Mouse (Mus musculus) heart, embryonic 15.5 days (tissue): ENCODE results near the gene Espl1. TPM values are rescaled to one million over a fixed set of nuclear protein-coding genes. Genes with fewer than 3 reads are reported as not detected.

Source experiments
- ATAC-seq: fragments of 200-750 bp; cut with Nextera tagmentation; replicated peaks from 2 replicates; pipeline ENCODE4 v1.8.0; 2017; ENCODE audit warnings: low read depth, moderate TSS enrichment; ENCODE audit not compliant: insufficient number of reproducible peaks, insufficient read depth, low FRiP score
- H3K27ac ChIP-seq: fragments of 300-500 bp; sonication (generic); 2 replicates; pipeline ENCODE4 v1.5.1; 2015; ENCODE audit warnings: mild to moderate bottlenecking, inconsistent platforms
- H3K27me3 ChIP-seq: fragments of 300-500 bp; sonication (generic); 2 replicates; pipeline ENCODE4 v1.6.1; 2015; ENCODE audit warnings: inconsistent platforms
- H3K36me3 ChIP-seq: fragments of 300-500 bp; sonication (generic); 2 replicates; pipeline ENCODE4 v1.6.1; 2015; ENCODE audit warnings: mild to moderate bottlenecking, inconsistent platforms
- H3K4me1 ChIP-seq: fragments of 300-500 bp; sonication (generic); replicated peaks from 2 replicates; pipeline ENCODE4 v1.6.1; 2015; ENCODE audit warnings: inconsistent platforms
- H3K4me2 ChIP-seq: fragments of 300-500 bp; sonication (generic); 2 replicates; pipeline ENCODE4 v1.6.1; 2015; ENCODE audit warnings: inconsistent platforms, mild to moderate bottlenecking, moderate library complexity
- H3K4me3 ChIP-seq: fragments of 300-500 bp; sonication (generic); 2 replicates; pipeline ENCODE4 v1.5.1; 2015; ENCODE audit warnings: mild to moderate bottlenecking, inconsistent platforms
- H3K9ac ChIP-seq: fragments of 300-500 bp; sonication (generic); 2 replicates; pipeline ENCODE4 v1.6.1; 2015; ENCODE audit warnings: mild to moderate bottlenecking, inconsistent platforms
- H3K9me3 ChIP-seq: fragments of 300-500 bp; sonication (generic); replicated peaks from 2 replicates; pipeline ENCODE4 v1.6.1; 2016; ENCODE audit warnings: inconsistent platforms
- WGBS: fragments of 180-500 bp; shearing (Covaris S2); methylation state at CpG from one replicate; pipeline ENCODE4 v1.1.7; 2015; ENCODE audit warnings: mixed read lengths; 5-methylcytosine and 5-hydroxymethylcytosine counted together
- polyA plus RNA-seq: library from polyadenylated mRNA; unstranded; fragments of >200 nt; fragmentation: Nextera tagmentation; extraction: Ambion mirVana; gene quantifications from 2 replicates; pipeline ENCODE4 v1.2.1, GENCODE M21; 2015

Espl1 gene
- polyA plus RNA-seq, 1 experiment from 2014 or later: 14.7 TPM

DNA sequence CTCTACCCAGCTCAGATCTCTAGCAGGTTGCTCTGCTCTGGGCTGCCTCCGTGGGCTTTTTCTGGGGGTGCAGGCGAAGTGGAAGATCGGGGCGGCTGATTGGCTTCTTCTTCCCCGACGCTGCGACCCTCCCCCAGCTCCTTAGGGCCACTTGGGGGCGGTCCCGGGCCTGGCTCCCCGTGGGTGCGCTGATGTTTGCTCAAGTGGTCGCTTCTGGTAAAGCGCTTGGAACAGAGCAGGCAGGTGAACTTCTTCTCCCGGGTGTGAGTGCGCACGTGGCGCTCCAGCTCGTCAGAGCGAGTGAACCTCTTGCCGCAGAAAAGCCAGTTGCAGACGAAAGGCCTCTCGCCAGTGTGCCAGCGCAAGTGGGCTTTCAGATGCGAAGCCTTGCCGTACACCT lies 62.1 kb downstream of the Espl1 start:
- Histone ChIP-seq H3K4me3 (peak overlapping the region; percentile 29), H3K4me1 (peaks cover 43% of the 10 kb centered on the region), H3K9ac (peak overlapping the region; percentile 28; the same call in 1 of the 2 replicates), H3K36me3 (no peaks in the 10 kb centered on the region), H3K9me3 (no peaks in the 10 kb centered on the region), H3K27ac (no peak overlapping the region), H3K4me2 (peak overlapping the region; percentile 49), H3K27me3 (peaks cover 35% of the 10 kb centered on the region)
- 6% methylated on average over 23 of the region's 25 CpGs for WGBS
- ATAC-seq: no peak

DNA sequence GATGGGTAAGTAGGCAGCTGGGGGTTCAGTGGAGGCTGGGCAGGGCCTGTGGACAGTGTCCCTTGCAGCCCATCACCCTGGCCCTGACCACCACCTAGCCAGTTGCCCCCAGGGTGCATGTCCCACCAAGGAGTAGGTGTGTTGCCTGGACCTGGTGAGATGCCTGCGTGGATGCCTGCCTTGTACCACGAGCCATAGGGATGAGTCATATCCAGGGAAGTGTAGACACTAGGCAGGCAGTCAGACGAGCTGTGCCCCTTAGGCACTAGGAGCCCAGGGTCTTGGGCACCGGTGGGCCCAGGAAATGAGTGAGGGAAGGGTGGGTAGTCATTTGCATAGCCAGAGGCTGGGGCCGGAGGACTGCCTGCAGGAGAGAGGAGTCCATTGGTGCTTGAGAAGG lies 62.8 kb downstream of the Espl1 start:
- peak overlapping the region; percentile 49; the same call in 1 of the 2 replicates for H3K4me2 ChIP-seq
- no peak for ATAC-seq
- H3K9ac ChIP-seq: no peak overlapping the region
- H3K4me3 ChIP-seq: 0 out of 2 replicates have a peak overlapping the region, but pooled peaks have one; percentile 29
- H3K9me3 ChIP-seq: no peaks in the 10 kb centered on the region
- 26% methylated on average over 5 of the region's 5 CpGs for WGBS
- no peaks in the 10 kb centered on the region for H3K36me3 ChIP-seq
- H3K27ac ChIP-seq: no peak overlapping the region
- H3K27me3 ChIP-seq: peaks cover 38% of the 10 kb centered on the region
- H3K4me1 ChIP-seq: peaks cover 44% of the 10 kb centered on the region

DNA sequence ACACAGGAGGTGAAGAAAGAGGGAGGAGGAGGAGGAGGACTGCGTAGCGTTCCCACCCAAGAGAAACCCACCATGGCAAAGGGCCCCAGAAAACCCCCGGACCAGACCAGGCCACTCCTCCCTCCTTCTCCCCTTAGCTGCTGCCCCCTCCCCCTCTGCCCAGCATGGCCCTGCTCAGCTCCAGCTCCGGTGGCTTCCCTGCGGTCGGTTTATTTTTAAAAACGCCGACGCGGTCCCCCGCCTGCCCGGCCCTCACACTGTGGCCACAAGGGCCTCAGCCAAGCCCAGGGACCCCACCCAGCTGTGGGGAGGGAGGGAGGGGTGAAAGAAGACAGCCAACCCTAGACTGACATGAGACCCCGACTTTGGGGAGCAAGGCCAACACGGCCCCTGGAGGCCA lies 66.6 kb downstream of the Espl1 start:
- Histone ChIP-seq H3K9ac (peak overlapping the region; percentile 47), H3K4me3 (peak overlapping the region; percentile 26), H3K27me3 (peaks cover 46% of the 10 kb centered on the region), H3K4me1 (peaks cover 34% of the 10 kb centered on the region), H3K27ac (0 out of 2 replicates have a peak overlapping the region, but pooled peaks have one; percentile 16), H3K4me2 (peak overlapping the region; percentile 56), H3K9me3 (no peaks in the 10 kb centered on the region), H3K36me3 (no peaks in the 10 kb centered on the region)
- ATAC-seq: peak; percentile 51; the same call in 1 of the 2 replicates
- 11% methylated on average over 14 of the region's 14 CpGs for WGBS

DNA sequence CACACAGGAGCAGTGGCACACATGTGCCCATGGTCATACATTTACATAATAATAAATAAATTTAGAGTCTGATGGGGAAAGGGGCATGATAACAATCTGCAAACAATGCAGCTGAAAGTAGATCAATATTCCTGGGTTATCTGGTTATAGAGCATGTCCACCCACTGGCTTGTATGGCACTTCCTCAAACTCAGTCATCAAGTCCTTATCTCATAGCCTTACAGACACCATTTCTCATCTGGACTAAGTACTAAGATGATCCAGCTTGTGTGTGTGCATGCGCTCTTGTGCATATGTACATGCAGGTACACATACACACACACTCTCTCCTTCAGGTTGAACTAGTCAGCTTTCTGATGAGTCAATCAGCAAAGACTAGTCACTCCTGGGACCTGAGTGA lies 68.6 kb downstream of the Espl1 start:
- ATAC-seq: no peak
- no peak overlapping the region for H3K27ac ChIP-seq
- H3K9ac ChIP-seq: no peak overlapping the region
- peaks cover 19% of the 10 kb centered on the region for H3K4me1 ChIP-seq
- H3K27me3 ChIP-seq: peaks cover 34% of the 10 kb centered on the region
- WGBS: 83% methylated on average over 1 of the region's 1 CpGs
- no peaks in the 10 kb centered on the region for H3K9me3 ChIP-seq
- no peak overlapping the region for H3K4me2 ChIP-seq
- no peaks in the 10 kb centered on the region for H3K36me3 ChIP-seq
- no peak overlapping the region for H3K4me3 ChIP-seq

DNA sequence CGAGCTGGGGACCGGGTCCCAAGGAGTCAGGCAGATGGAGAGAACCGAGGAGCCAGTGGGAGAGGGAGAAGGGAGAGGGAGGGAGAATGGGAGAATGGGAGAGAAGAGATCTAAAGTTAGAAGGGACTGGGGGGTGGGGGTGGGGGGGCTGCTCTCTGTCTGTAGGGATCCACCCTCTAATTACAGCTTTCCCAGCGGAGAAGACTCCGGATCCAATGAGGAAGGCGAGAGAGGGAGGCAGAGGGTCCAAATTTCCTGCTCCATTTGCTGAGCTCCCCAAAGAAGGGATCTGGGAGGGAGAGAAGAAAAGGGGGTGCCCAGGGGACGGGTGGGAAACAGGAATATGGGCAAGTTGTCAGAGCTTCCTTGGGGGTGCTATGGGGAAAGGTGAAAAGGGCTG lies 70.2 kb downstream of the Espl1 start:
- no peaks in the 10 kb centered on the region for H3K9me3 ChIP-seq
- H3K4me2 ChIP-seq: peak overlapping the region; percentile 58
- no peak overlapping the region for H3K27ac ChIP-seq
- no peak overlapping the region for H3K9ac ChIP-seq
- H3K27me3 ChIP-seq: peaks cover 45% of the 10 kb centered on the region
- H3K4me3 ChIP-seq: no peak overlapping the region
- no peaks in the 10 kb centered on the region for H3K36me3 ChIP-seq
- WGBS: 12% methylated on average over 7 of the region's 7 CpGs
- H3K4me1 ChIP-seq: peaks cover 31% of the 10 kb centered on the region
- no peak for ATAC-seq

DNA sequence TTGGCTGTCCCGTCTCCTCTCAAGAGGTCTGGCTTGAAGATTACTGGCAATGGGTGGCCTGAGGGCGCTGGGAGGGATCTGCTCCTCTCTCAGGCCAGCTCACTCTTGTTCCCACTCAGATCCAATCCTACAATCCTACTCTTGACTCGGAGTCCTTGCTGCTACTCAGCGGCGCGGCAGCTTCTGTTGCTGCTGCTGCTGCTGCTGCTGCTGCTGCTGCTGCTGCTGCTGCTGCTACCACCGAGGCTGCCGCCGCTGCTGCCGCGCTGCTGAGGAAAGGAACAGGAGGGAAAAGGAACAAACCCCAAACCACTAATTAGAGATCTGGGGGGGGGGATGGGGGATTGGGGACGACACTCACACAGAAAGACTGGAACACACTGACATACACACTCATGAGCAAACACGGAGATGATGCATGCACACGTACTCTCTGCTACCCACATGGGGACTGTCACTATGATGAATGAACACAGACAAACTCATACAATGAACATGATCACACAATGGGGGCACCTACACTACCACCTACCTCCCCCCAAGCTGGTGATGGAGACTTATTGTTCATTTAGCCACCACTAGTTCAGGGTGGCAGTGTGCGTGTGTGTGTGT lies 70.8 kb downstream of the Espl1 start, which contains the start of gene Sp7:
TSS of gene Sp7 (minus strand) at position 450 of the 612 bp plus-strand sequence.
- no peak for ATAC-seq
- Histone ChIP-seq H3K4me1 (peaks cover 31% of the 10 kb centered on the region), H3K4me3 (peak within 1 kb of the TSS; percentile 29), H3K27me3 (peaks cover 45% of the 10 kb centered on the region), H3K9ac (no peak within 1 kb of the TSS; the same call in 1 of the 2 replicates), H3K36me3 (no peaks in the 10 kb centered on the region), H3K4me2 (peak within 1 kb of the TSS; percentile 58), H3K27ac (no peak within 1 kb of the TSS), H3K9me3 (no peaks in the 10 kb centered on the region)
- 8% methylated on average over 15 of the region's 15 CpGs for WGBS

DNA sequence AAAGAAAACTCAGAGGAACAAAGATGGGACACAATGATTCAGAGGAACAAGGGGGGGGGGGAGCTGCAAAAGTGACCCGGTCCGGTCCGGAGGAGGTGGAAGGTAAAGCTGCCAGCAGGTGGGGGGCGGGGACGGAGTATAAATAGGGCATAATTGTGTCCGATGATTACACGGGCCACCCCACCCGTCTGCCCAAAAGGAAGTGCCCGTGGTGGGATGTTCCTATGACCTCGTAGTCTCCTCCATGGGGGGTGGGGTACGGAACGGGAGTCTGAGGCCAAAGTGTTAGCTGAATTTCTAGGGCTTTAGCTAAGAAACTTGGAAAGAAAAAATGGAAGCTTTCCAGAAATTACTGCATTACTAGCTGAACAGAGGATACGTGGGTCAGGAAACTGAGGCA lies 73.9 kb downstream of the Espl1 start:
- Histone ChIP-seq H3K4me2 (peak overlapping the region; percentile 38), H3K27ac (no peak overlapping the region), H3K36me3 (no peaks in the 10 kb centered on the region), H3K4me3 (peak overlapping the region; percentile 11; the same call in 1 of the 2 replicates), H3K9me3 (no peaks in the 10 kb centered on the region), H3K9ac (no peak overlapping the region), H3K4me1 (peaks cover 21% of the 10 kb centered on the region), H3K27me3 (peaks cover 40% of the 10 kb centered on the region)
- ATAC-seq: no peak
- 19% methylated on average over 13 of the region's 13 CpGs for WGBS

DNA sequence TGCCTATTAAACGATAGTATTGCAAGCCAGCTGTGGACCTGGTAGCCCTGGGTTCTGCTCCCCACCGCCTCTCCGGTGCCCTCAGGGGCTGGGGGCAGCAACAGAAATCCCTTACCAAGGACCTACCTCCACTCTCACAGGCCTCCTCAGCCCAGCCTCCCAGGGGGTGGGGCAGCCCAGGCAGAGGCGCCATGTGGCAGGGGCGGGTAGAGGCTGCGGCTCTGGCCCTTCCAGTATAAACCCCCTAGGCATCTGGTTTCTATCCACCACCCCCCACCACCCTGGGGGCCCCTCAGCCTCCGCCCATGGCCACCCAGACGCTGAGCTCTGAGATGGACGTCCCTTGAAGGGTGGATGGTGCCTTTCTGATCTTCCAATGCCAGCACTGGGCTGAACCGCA lies 74.7 kb downstream of the Espl1 start:
- no peak; the same call in 1 of the 2 replicates for ATAC-seq
- H3K9ac ChIP-seq: 0 out of 2 replicates have a peak overlapping the region, but pooled peaks have one; percentile 8
- H3K27ac ChIP-seq: no peak overlapping the region
- peak overlapping the region; percentile 38 for H3K4me2 ChIP-seq
- peaks cover 21% of the 10 kb centered on the region for H3K4me1 ChIP-seq
- H3K9me3 ChIP-seq: no peaks in the 10 kb centered on the region
- WGBS: 11% methylated on average over 10 of the region's 10 CpGs
- H3K27me3 ChIP-seq: peaks cover 36% of the 10 kb centered on the region
- no peaks in the 10 kb centered on the region for H3K36me3 ChIP-seq
- H3K4me3 ChIP-seq: no peak overlapping the region

Other genes with a start within 250 kb of the Espl1 start
- 56.5 and 71.8 TPM in 2 replicates for gene Eif4b, start 222.5 kb upstream of the Espl1 start, polyA plus RNA-seq
- gene Tns2, start 195.9 kb upstream of the Espl1 start, polyA plus RNA-seq: 30.9 and 31.0 TPM in 2 replicates
- 16.0 and 22.4 TPM in 2 replicates for gene Spryd3, start 160.0 kb upstream of the Espl1 start, polyA plus RNA-seq
- gene Igfbp6, start 151.9 kb upstream of the Espl1 start, polyA plus RNA-seq: 9.5 and 10.2 TPM in 2 replicates
- gene Soat2, start 145.7 kb upstream of the Espl1 start, polyA plus RNA-seq: 0.23 and 0.63 TPM in 2 replicates
- 25.8 and 34.3 TPM in 2 replicates for gene Zfp740, start 93.0 kb upstream of the Espl1 start, polyA plus RNA-seq
- 31.1 and 47.9 TPM in 2 replicates for gene Csad, start 91.5 kb upstream of the Espl1 start, polyA plus RNA-seq
- gene Itgb7, start 64.3 kb upstream of the Espl1 start, polyA plus RNA-seq: 1.7 and 8.9 TPM in 2 replicates
- gene Rarg, start 38.7 kb upstream of the Espl1 start, polyA plus RNA-seq: 7.9 and 15.8 TPM in 2 replicates
- not detected in 2 replicates for gene Gm9918, start 25.7 kb upstream of the Espl1 start, polyA plus RNA-seq
- gene Mfsd5, start 16.8 kb upstream of the Espl1 start, polyA plus RNA-seq: 39.3 and 47.4 TPM in 2 replicates
- gene Pfdn5, start 29.9 kb downstream of the Espl1 start, polyA plus RNA-seq: 261 and 296 TPM in 2 replicates
- gene Myg1, start 35.4 kb downstream of the Espl1 start, polyA plus RNA-seq: 47.9 and 69.2 TPM in 2 replicates
- 39.1 and 52.4 TPM in 2 replicates for gene Aaas, start 54.5 kb downstream of the Espl1 start, polyA plus RNA-seq
- 0.15 and 0.22 TPM in 2 replicates for gene Sp7, start 70.9 kb downstream of the Espl1 start, polyA plus RNA-seq
- 4.7 and 5.0 TPM in 2 replicates for gene Sp1, start 109.9 kb downstream of the Espl1 start, polyA plus RNA-seq
- 4.9 and 5.7 TPM in 2 replicates for gene Amhr2, start 149.1 kb downstream of the Espl1 start, polyA plus RNA-seq
- gene Prr13, start 162.8 kb downstream of the Espl1 start, polyA plus RNA-seq: 87.9 and 91.2 TPM in 2 replicates
- gene Pcbp2, start 174.3 kb downstream of the Espl1 start, polyA plus RNA-seq: 130 and 139 TPM in 2 replicates
- 2.0 and 2.6 TPM in 2 replicates for gene Gm10337, start 207.5 kb downstream of the Espl1 start, polyA plus RNA-seq
- 9.8 and 13.1 TPM in 2 replicates for gene Map3k12, start 220.8 kb downstream of the Espl1 start, polyA plus RNA-seq
- 78.3 and 87.9 TPM in 2 replicates for gene Tarbp2, start 221.9 kb downstream of the Espl1 start, polyA plus RNA-seq
- 2.3 and 2.4 TPM in 2 replicates for gene Npff, start 228.7 kb downstream of the Espl1 start, polyA plus RNA-seq